Mouse (Mus musculus) thymus, postnatal 0 days (tissue): ENCODE results near the gene Srsf7. TPM values are rescaled to one million over a fixed set of nuclear protein-coding genes. Genes with fewer than 3 reads are reported as not detected.
A peak's percentile ranks its signal among the peaks of the same experiment; 100 is the strongest.

Experiments
- DNase-seq: peaks from one replicate; pipeline ENCODE4 v3.0.0-alpha.2; 2015; ENCODE audit warnings: low spot score
- polyA plus RNA-seq: library from polyadenylated mRNA; unstranded; fragments of >200 nt; fragmentation: Nextera tagmentation; extraction: Ambion mirVana; gene quantifications from 2 replicates; pipeline ENCODE4 v1.2.1, GENCODE M21; 2015

Srsf7 gene
- polyA plus RNA-seq, 1 experiment from 2014 or later: 705 TPM

DNA sequence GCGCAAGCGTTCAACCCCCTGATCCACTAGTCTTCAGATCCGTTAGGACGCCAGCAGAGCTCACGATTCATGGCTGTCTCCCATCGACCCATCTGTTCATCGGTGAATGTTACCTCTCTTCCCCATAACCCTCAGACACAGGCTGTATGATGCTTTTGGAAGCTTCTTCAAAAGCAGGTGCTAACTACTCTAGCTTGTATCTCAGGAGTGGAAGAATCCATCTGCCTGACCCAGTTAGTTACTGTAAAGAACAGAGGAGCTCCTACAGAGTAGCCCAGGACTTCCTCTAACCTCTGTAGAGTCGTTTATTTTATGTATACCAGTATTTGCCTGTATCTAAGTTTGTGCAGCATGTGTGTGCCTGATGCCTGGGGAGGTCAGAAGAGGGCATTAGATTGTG lies 50.2 kb downstream of the Srsf7 start:
- peak; percentile 66 for DNase-seq

GRCm38 (mm10) chr17:80153631-80154030 lies 53.5 kb downstream of the Srsf7 start:
- DNase-seq: no peak

DNA sequence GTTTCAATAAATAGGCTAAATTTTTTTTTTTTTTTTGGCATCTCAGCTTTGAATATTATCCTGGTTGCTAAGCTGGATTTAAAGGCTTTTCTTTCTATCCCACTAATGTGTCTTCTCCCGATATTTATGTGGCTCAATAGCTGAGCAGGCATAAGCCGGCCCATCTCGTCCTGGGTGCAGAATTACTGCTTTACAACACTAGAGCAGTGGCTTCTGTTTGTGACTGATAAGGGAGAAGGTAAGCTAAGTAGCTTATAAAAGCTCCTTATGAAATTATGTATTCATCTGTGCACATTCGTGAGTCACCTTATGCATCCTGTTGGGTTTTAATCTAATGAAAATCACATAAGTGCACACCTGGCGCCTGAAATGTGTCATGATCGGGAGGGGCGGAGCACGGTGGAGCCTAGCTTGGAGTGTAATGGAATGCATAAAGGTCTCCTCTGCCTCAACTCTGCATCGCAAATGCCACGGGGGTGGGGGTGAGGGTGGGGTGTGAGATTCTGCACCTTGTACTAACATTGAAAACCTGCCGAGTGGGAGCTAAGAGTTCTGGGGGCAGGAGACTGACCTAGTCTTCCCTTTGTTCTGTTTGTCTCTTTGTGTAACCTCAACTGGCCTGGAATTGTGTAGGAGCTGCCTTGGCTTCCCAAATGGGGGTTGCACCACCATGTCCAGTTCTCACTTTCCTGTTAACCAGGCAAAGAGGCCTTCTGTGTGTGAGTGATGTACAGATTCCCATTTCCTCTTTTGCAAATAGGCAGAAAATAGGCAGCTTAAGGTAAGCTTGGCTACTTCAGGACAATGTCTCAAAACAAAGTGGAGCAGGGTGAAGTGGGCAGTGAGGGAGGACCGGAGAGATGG lies 54.1 kb downstream of the Srsf7 start:
- DNase-seq: no peak

DNA sequence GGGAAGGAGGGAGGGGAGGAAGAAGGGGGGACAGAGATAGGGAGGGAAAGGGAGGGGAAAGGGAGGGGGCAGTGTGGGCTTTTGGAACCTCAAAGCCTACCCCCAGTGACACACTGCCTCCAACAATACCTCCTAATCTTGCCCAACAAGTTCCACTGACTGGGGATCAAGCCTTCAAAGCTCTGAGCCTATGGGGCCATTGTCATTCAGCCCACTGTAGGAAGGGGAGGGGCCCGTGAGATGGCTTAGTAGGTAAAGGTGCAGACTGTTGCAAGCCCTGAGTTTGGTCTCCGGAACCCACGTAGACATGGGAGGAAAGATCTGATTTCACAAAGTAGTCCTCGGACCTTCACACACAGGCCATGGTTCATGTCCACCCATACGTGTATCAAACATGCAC lies 55.8 kb downstream of the Srsf7 start:
- DNase-seq: no peak

Other genes starting within 250 kb of the Srsf7 start
- 58.1 and 68.5 TPM in 2 replicates for gene Hnrnpll, start 145.0 kb downstream of the Srsf7 start, polyA plus RNA-seq
- 7.6 and 8.4 TPM in 2 replicates for gene Galm, start 79.8 kb downstream of the Srsf7 start, polyA plus RNA-seq
- gene Ttc39d, start 153 bp upstream of the Srsf7 start, polyA plus RNA-seq: 0.07 and 0.12 TPM in 2 replicates
- 41.4 and 50.8 TPM in 2 replicates for gene Gemin6, start 17.1 kb upstream of the Srsf7 start, polyA plus RNA-seq
- 14.8 and 17.6 TPM in 2 replicates for gene Morn2, start 82.9 kb upstream of the Srsf7 start, polyA plus RNA-seq
- gene Dhx57, start 83.2 kb upstream of the Srsf7 start, polyA plus RNA-seq: 8.5 and 9.5 TPM in 2 replicates
- 1.4 and 1.5 TPM in 2 replicates for gene Arhgef33, start 100.1 kb upstream of the Srsf7 start, polyA plus RNA-seq
- gene Gm10190, start 166.2 kb upstream of the Srsf7 start, polyA plus RNA-seq: 1.5 and 1.6 TPM in 2 replicates